Mouse (Mus musculus) forebrain, embryonic 11.5 days (tissue): ENCODE data around the gene Gmcl1. TPM values are rescaled to one million over a fixed set of nuclear protein-coding genes. Genes with fewer than 3 reads are reported as not detected.

ENCODE experiments used
- ATAC-seq: fragments of 200-750 bp; cut with Nextera tagmentation; replicated peaks from 2 replicates; pipeline ENCODE4 v1.8.0; 2017; ENCODE audit warnings: moderate TSS enrichment; ENCODE audit not compliant: low FRiP score
- DNase-seq: peaks from one replicate; pipeline ENCODE4 v3.0.0-alpha.2; 2017; ENCODE audit warnings: low spot score
- H3K27ac ChIP-seq: fragments of 300-500 bp; sonication (generic); 2 replicates; pipeline ENCODE4 v1.5.1; 2014; ENCODE audit warnings: low read depth, low read length
- H3K27me3 ChIP-seq: fragments of 300-500 bp; sonication (generic); 2 replicates; pipeline ENCODE4 v1.6.1; 2014; ENCODE audit warnings: mild to moderate bottlenecking, low read length, mixed read lengths; ENCODE audit not compliant: control insufficient read depth, insufficient read depth
- H3K36me3 ChIP-seq: fragments of 300-500 bp; sonication (generic); 2 replicates; pipeline ENCODE4 v1.6.1; 2014; ENCODE audit warnings: mild to moderate bottlenecking, low read length, moderate library complexity, mixed read lengths; ENCODE audit not compliant: control insufficient read depth, insufficient read depth
- H3K4me1 ChIP-seq: fragments of 300-500 bp; sonication (generic); replicated peaks from 2 replicates; pipeline ENCODE4 v1.6.1; 2014; ENCODE audit warnings: low read length, mixed read lengths; ENCODE audit not compliant: control insufficient read depth, insufficient read depth
- H3K4me2 ChIP-seq: fragments of 300-500 bp; sonication (generic); 2 replicates; pipeline ENCODE4 v1.6.1; 2014; ENCODE audit warnings: low read depth, mild to moderate bottlenecking, low read length, moderate library complexity, mixed read lengths; ENCODE audit not compliant: severe bottlenecking
- H3K4me3 ChIP-seq: fragments of 300-500 bp; sonication (generic); 2 replicates; pipeline ENCODE4 v1.5.1; 2014; ENCODE audit warnings: low read depth, low read length
- H3K9ac ChIP-seq: fragments of 300-500 bp; sonication (generic); 2 replicates; pipeline ENCODE4 v1.6.1; 2014; ENCODE audit warnings: low read length
- H3K9me3 ChIP-seq: fragments of 300-500 bp; sonication (generic); 2 replicates; pipeline ENCODE4 v1.6.1; 2016; ENCODE audit warnings: low read length, mixed read lengths; ENCODE audit not compliant: control insufficient read depth
- WGBS: fragments of 180-500 bp; shearing (Covaris S2); extraction: QIAGEN DNeasy Blood & Tissue Kit; methylation state at CpG from one replicate; pipeline ENCODE4 v1.1.7; 2014; 5-methylcytosine and 5-hydroxymethylcytosine counted together
- polyA plus RNA-seq: library from polyadenylated mRNA; unstranded; fragments of >200 nt; fragmentation: Nextera tagmentation; extraction: Ambion mirVana; gene quantifications from 2 replicates; pipeline ENCODE4 v1.2.1, GENCODE M21; 2014

Gene Gmcl1
- polyA plus RNA-seq: 44.2 and 46.8 TPM in 2 replicates

DNA sequence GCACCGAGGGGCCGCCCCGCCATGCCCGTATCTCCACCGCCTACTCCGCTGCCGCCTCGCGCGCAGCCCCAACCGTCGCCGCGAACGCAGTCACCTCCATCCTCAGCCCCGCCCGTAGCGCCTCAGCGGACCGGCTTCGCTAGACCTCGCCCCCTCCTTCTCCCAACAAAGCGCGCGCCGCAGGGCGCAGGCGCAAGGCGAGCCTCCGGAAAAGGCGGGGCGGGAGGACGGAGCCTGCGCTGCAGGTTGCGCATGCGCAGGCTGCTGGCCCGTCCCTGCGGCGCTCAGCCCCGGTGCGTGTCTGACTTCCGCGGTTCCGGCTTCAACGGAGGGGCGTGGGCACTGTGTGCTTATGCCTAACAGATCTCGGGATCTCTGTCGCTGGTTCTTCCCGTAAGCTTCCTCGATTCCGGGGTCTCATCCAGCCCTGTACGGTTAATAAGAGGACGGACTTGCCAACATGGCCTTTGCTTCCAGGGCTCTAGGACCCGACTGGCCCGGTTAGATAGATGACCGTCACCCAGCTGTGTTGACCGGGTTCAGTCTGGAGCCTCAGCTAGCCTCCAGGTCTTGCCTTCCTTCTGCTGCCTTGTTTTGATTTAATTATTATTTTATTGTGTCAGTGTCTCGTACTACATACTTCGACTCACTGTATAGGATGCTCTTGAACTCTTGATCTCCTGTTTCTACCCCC is at the start of gene Gmcl1:
TSS of gene Gmcl1 (minus strand) at position 201 of the 694 bp plus-strand sequence.
- H3K27ac ChIP-seq: peak within 1 kb of the TSS; percentile 77
- under 1% methylated on average over 58 of the region's 59 CpGs for WGBS
- no peaks in the 10 kb centered on the region for H3K27me3 ChIP-seq
- peak; percentile 97 for DNase-seq
- no peaks in the 10 kb centered on the region for H3K9me3 ChIP-seq
- ATAC-seq: peak; percentile 95
- H3K4me2 ChIP-seq: peak within 1 kb of the TSS; percentile 88
- H3K9ac ChIP-seq: peak within 1 kb of the TSS; percentile 90
- peak within 1 kb of the TSS; percentile 94 for H3K4me3 ChIP-seq
- H3K36me3 ChIP-seq: no peaks in the 10 kb centered on the region
- no peaks in the 10 kb centered on the region; the same call in 1 of the 2 replicates for H3K4me1 ChIP-seq

DNA sequence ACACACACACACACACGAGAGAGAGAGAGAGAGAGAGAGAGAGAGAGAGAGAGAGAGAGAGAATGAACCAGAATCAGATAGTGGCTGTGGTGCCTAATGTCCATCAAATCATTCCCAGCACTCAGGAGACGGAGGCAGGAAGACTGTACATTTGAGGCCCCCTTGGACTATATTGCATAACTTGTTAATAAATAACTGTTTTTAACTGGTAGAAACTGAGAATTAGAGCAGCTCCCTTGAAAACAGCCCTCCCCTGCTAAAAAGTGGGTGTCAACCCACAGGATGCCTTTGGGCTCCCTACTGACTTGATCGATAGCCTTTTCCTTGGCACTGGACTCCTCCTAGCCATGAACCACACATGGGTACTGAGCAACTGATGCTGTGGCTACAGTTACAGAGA is 49.2 kb upstream of the Gmcl1 start:
- Histone ChIP-seq H3K4me1 (no peaks in the 10 kb centered on the region), H3K4me3 (no peak overlapping the region), H3K27me3 (no peaks in the 10 kb centered on the region), H3K9me3 (no peaks in the 10 kb centered on the region), H3K36me3 (no peaks in the 10 kb centered on the region), H3K4me2 (no peak overlapping the region), H3K9ac (no peak overlapping the region), H3K27ac (no peak overlapping the region)
- 94% methylated on average over 2 of the region's 3 CpGs for WGBS
- no peak for DNase-seq
- no peak for ATAC-seq

- Histone ChIP-seq H3K36me3 (no peaks in the 10 kb centered on the region), H3K4me3 (no peak overlapping the region), H3K27ac (no peak overlapping the region), H3K9ac (no peak overlapping the region), H3K27me3 (no peaks in the 10 kb centered on the region), H3K4me1 (no peaks in the 10 kb centered on the region), H3K4me2 (no peak overlapping the region), H3K9me3 (no peaks in the 10 kb centered on the region)
- DNase-seq (no peak), ATAC-seq (no peak)
- WGBS: 39% methylated on average over 2 of the region's 2 CpGs
Measured at GRCm38 (mm10) chr6:86781361-86781957, 48.3 kb upstream of the Gmcl1 start.

- Histone ChIP-seq H3K36me3 (no peaks in the 10 kb centered on the region), H3K4me1 (no peaks in the 10 kb centered on the region), H3K4me2 (no peak overlapping the region), H3K4me3 (no peak overlapping the region), H3K9me3 (no peaks in the 10 kb centered on the region), H3K27me3 (no peaks in the 10 kb centered on the region), H3K27ac (no peak overlapping the region), H3K9ac (no peak overlapping the region)
- no peak for DNase-seq
- no peak for ATAC-seq
- 91% methylated on average over 10 of the region's 10 CpGs for WGBS
Measured at GRCm38 (mm10) chr6:86778910-86779594, 45.9 kb upstream of the Gmcl1 start.

- Histone ChIP-seq H3K27ac (no peak overlapping the region), H3K4me1 (no peaks in the 10 kb centered on the region), H3K27me3 (no peaks in the 10 kb centered on the region), H3K4me2 (no peak overlapping the region), H3K9ac (no peak overlapping the region), H3K9me3 (no peaks in the 10 kb centered on the region), H3K36me3 (no peaks in the 10 kb centered on the region), H3K4me3 (no peak overlapping the region)
- 72% methylated on average over 3 of the region's 3 CpGs for WGBS
- no peak for DNase-seq
- ATAC-seq: no peak
Measured at GRCm38 (mm10) chr6:86777181-86777580, 44.0 kb upstream of the Gmcl1 start.

- no peak overlapping the region for H3K4me3 ChIP-seq
- no peak overlapping the region for H3K27ac ChIP-seq
- H3K4me1 ChIP-seq: no peaks in the 10 kb centered on the region
- no peaks in the 10 kb centered on the region for H3K27me3 ChIP-seq
- H3K4me2 ChIP-seq: no peak overlapping the region
- no peak for DNase-seq
- ATAC-seq: no peak
- WGBS: 66% methylated on average over 4 of the region's 4 CpGs
- H3K9ac ChIP-seq: no peak overlapping the region
- H3K9me3 ChIP-seq: no peaks in the 10 kb centered on the region
- no peaks in the 10 kb centered on the region for H3K36me3 ChIP-seq
Measured at GRCm38 (mm10) chr6:86776706-86777071, 43.5 kb upstream of the Gmcl1 start.

- Histone ChIP-seq H3K9me3 (no peaks in the 10 kb centered on the region), H3K36me3 (no peaks in the 10 kb centered on the region), H3K4me2 (no peak overlapping the region), H3K27ac (no peak overlapping the region), H3K4me1 (no peaks in the 10 kb centered on the region), H3K9ac (no peak overlapping the region), H3K4me3 (no peak overlapping the region), H3K27me3 (no peaks in the 10 kb centered on the region)
- no peak for ATAC-seq
- no peak for DNase-seq
- WGBS: 92% methylated on average over 8 of the region's 8 CpGs
Measured at GRCm38 (mm10) chr6:86776001-86776705, 43.0 kb upstream of the Gmcl1 start.

DNA sequence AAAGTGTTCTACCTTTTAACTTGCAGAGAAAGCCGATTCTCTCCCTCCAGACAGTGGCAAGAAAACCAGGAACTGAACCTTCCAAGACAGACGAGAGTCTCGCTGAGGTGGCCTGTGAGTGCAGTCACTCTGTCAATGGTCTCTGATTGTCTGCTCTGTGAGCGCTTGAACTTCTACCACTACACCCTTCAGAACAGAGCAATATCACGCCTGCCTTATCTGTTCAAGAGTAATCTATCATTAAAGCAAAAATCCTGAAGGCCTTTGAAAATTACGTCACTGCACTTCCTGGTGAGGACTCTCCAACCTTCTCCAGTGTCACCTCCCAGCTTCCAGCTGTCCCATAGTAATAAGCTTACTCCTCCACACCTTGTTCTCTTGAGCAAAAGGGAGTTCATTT is 41.8 kb upstream of the Gmcl1 start:
- no peak for ATAC-seq
- DNase-seq: no peak
- no peaks in the 10 kb centered on the region for H3K4me1 ChIP-seq
- 87% methylated on average over 6 of the region's 6 CpGs for WGBS
- H3K4me3 ChIP-seq: no peak overlapping the region
- H3K9me3 ChIP-seq: no peaks in the 10 kb centered on the region
- no peak overlapping the region for H3K4me2 ChIP-seq
- no peaks in the 10 kb centered on the region for H3K36me3 ChIP-seq
- H3K27me3 ChIP-seq: no peaks in the 10 kb centered on the region
- H3K27ac ChIP-seq: no peak overlapping the region
- no peak overlapping the region for H3K9ac ChIP-seq
